In the genomic region with DNA sequence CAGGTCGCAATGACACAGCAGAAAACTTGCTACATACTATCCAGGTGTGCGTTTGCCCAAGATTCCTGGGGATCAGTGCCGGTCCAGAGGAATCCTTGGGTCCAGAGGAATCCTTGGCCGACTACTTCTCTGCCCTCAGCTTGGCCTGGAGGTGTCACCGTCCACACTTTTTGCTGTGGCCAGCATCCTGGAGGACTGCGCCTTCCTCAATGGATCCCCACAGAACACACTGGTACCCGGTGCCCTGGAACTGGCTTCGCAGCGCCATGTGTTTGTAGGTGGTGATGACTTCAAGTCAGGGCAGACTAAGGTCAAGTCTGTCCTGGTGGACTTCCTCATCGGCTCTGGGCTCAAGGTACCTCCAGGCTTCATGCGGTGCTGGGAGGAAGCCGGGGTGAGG, we compare ENCODE assay signal across 14 mouse cellular contexts. TPM values are rescaled to one million over a fixed set of nuclear protein-coding genes. Genes with fewer than 3 reads are reported as not detected.
DNase-seq lines count a peak whose midpoint lies in the region; ATAC-seq lines count a peak whose summit lies in the region.
"Had no signal": no experiment of that assay in that cellular context is flagged by ENCODE, and none has a peak within 500 bp of the region (broad histone marks: within the 10 kb centered on the region; RNA-seq: fewer than 3 reads in every experiment).

No protein-coding gene starts in this region.

- H3K27me3 ChIP-seq in heart, embryonic 12.5 days (replicated peaks) = no peaks in the 10 kb centered on the region
- peaks cover 26% of the 10 kb centered on the region for H3K27me3 ChIP-seq in midbrain, embryonic 13.5 days
- H3K27me3 ChIP-seq in midbrain, embryonic 11.5 days (ENCODE audit: control insufficient read depth, insufficient read depth, low read length) = peaks cover 6% of the 10 kb centered on the region; the same call in 1 of the 2 replicates
- H3K27me3 ChIP-seq in hindbrain, embryonic 15.5 days = no peaks in the 10 kb centered on the region
- H3K27me3 ChIP-seq in neural tube, embryonic 13.5 days = peaks cover 15% of the 10 kb centered on the region

- ATAC-seq in heart, embryonic 12.5 days (ENCODE audit: insufficient number of reproducible peaks, low FRiP score) = no peak
- no peak for ATAC-seq in midbrain, embryonic 13.5 days
- no peak for ATAC-seq in midbrain, embryonic 11.5 days (ENCODE audit: low FRiP score)
- ATAC-seq in hindbrain, embryonic 15.5 days (ENCODE audit: low FRiP score, low read depth) = no peak
- ATAC-seq in neural tube, embryonic 13.5 days (ENCODE audit: low read depth) = no peak
- ATAC-seq: CD4-positive, CD25-positive, alpha-beta regulatory T cell, adult 4 months had no signal

- H3K36me3 ChIP-seq in heart, embryonic 12.5 days = peaks cover 25% of the 10 kb centered on the region
- H3K36me3 ChIP-seq in midbrain, embryonic 13.5 days = peaks cover 31% of the 10 kb centered on the region
- no peaks in the 10 kb centered on the region for H3K36me3 ChIP-seq in midbrain, embryonic 11.5 days (ENCODE audit: control insufficient read depth, insufficient read depth, low read length)
- H3K36me3 ChIP-seq in hindbrain, embryonic 15.5 days = 0 out of 2 replicates have a peak, but pooled peaks cover 6% of the 10 kb centered on the region
- H3K36me3 ChIP-seq in neural tube, embryonic 13.5 days = peaks cover 30% of the 10 kb centered on the region

- H3K9me3 ChIP-seq in heart, embryonic 12.5 days (replicated peaks) = no peaks in the 10 kb centered on the region
- H3K9me3 ChIP-seq in midbrain, embryonic 13.5 days = no peaks in the 10 kb centered on the region
- H3K9me3 ChIP-seq in midbrain, embryonic 11.5 days (ENCODE audit: control insufficient read depth, low read length) = no peaks in the 10 kb centered on the region
- no peaks in the 10 kb centered on the region for H3K9me3 ChIP-seq in hindbrain, embryonic 15.5 days
- H3K9me3 ChIP-seq in neural tube, embryonic 13.5 days = no peaks in the 10 kb centered on the region

- intact Hi-C loops in heart, postnatal 25 days (cut with DNase I) = loop anchor here (10.0 kb wide), 1 partner anchor 51 kb away; no protein-coding TSS in a partner anchor

- no peak overlapping the region for H3K9ac ChIP-seq in heart, embryonic 12.5 days
- no peak overlapping the region for H3K9ac ChIP-seq in midbrain, embryonic 13.5 days (replicated peaks)
- H3K9ac ChIP-seq in midbrain, embryonic 11.5 days (ENCODE audit: low read length) = no peak overlapping the region
- no peak overlapping the region for H3K9ac ChIP-seq in hindbrain, embryonic 15.5 days
- no peak overlapping the region for H3K9ac ChIP-seq in neural tube, embryonic 13.5 days

- H3K27ac ChIP-seq in heart, embryonic 12.5 days (ENCODE audit: poor library complexity, severe bottlenecking) = no peak overlapping the region
- no peak overlapping the region for H3K27ac ChIP-seq in midbrain, embryonic 13.5 days
- no peak overlapping the region for H3K27ac ChIP-seq in midbrain, embryonic 11.5 days (ENCODE audit: low read depth, low read length)
- no peak overlapping the region for H3K27ac ChIP-seq in hindbrain, embryonic 15.5 days (replicated peaks)
- no peak overlapping the region for H3K27ac ChIP-seq in neural tube, embryonic 13.5 days (replicated peaks)
- H3K27ac ChIP-seq: left cerebral cortex, adult 2 months had no signal

- H3K4me3 ChIP-seq in heart, embryonic 12.5 days = peak overlapping the region; percentile 71; the same call in 1 of the 2 replicates
- H3K4me3 ChIP-seq in midbrain, embryonic 13.5 days (replicated peaks) = no peak overlapping the region
- H3K4me3 ChIP-seq in midbrain, embryonic 11.5 days (ENCODE audit: low read depth, low read length) = no peak overlapping the region
- H3K4me3 ChIP-seq in hindbrain, embryonic 15.5 days = no peak overlapping the region
- 0 out of 2 replicates have a peak overlapping the region, but pooled peaks have one; percentile 0 for H3K4me3 ChIP-seq in neural tube, embryonic 13.5 days

- WGBS in heart, embryonic 12.5 days = 93% methylated on average over 12 of the region's 12 CpGs
- WGBS in midbrain, embryonic 13.5 days = 95% methylated on average over 12 of the region's 12 CpGs
- 93% methylated on average over 12 of the region's 12 CpGs for WGBS in midbrain, embryonic 11.5 days
- 92% methylated on average over 12 of the region's 12 CpGs for WGBS in hindbrain, embryonic 15.5 days
- 95% methylated on average over 12 of the region's 12 CpGs for WGBS in neural tube, embryonic 13.5 days

- DNase-seq in heart, postnatal 25 days (ENCODE audit: low spot score) = no peak
- no peak for DNase-seq in midbrain, embryonic 11.5 days (ENCODE audit: low spot score, missing footprints)
- no peak for DNase-seq in adrenal gland, postnatal 25 days
- DNase-seq in embryo, embryonic 10.5 days (ENCODE audit: low spot score) = no peak
- DNase-seq: cerebellum, postnatal 36 days; heart, adult 18-20 months; kidney, adult 11 months; right cerebral cortex, postnatal 14 days had no signal

- H3K4me2 ChIP-seq in heart, embryonic 12.5 days = peak overlapping the region; percentile 98
- H3K4me2 ChIP-seq in midbrain, embryonic 13.5 days (replicated peaks) = peak overlapping the region; percentile 97
- no peak overlapping the region for H3K4me2 ChIP-seq in midbrain, embryonic 11.5 days
- peak overlapping the region; percentile 96; the same call in 1 of the 2 replicates for H3K4me2 ChIP-seq in hindbrain, embryonic 15.5 days
- H3K4me2 ChIP-seq in neural tube, embryonic 13.5 days = peak overlapping the region; percentile 99; the same call in 1 of the 2 replicates

- peaks cover 75% of the 10 kb centered on the region for H3K4me1 ChIP-seq in heart, embryonic 12.5 days (replicated peaks)
- H3K4me1 ChIP-seq in midbrain, embryonic 13.5 days (replicated peaks) = peaks cover 75% of the 10 kb centered on the region
- peaks cover 45% of the 10 kb centered on the region for H3K4me1 ChIP-seq in midbrain, embryonic 11.5 days (ENCODE audit: control insufficient read depth, insufficient read depth, low read length)
- H3K4me1 ChIP-seq in hindbrain, embryonic 15.5 days (replicated peaks) = peaks cover 67% of the 10 kb centered on the region
- peaks cover 76% of the 10 kb centered on the region for H3K4me1 ChIP-seq in neural tube, embryonic 13.5 days (replicated peaks)

RNA-seq across cellular contexts. Expression of a gene that starts 1.6 kb away (rescaled TPM):
- 138 and 142 TPM in 2 replicates for polyA plus RNA-seq in heart, embryonic 12.5 days (2016; fragmentation: Nextera tagmentation; extraction: Ambion mirVana)
- 10 to 100 TPM; 21.5 to 25.1 TPM for total RNA-seq in heart, postnatal 25 days (2021)
- polyA plus RNA-seq in midbrain, embryonic 13.5 days (2015; fragmentation: Nextera tagmentation; extraction: Ambion mirVana) = 119 and 133 TPM in 2 replicates
- 46.1 and 56.0 TPM in 2 replicates for polyA plus RNA-seq in midbrain, embryonic 11.5 days (2014; fragmentation: Nextera tagmentation; extraction: Ambion mirVana)
- polyA plus RNA-seq in hindbrain, embryonic 15.5 days (2015; fragmentation: Nextera tagmentation; extraction: Ambion mirVana) = 146 and 152 TPM in 2 replicates
- polyA plus RNA-seq in neural tube, embryonic 13.5 days (2015; fragmentation: Nextera tagmentation; extraction: Ambion mirVana) = 113 and 115 TPM in 2 replicates
- total RNA-seq in adrenal gland, postnatal 25 days (2021) = 89.7 and 101 TPM in 2 replicates

RNA-seq across cellular contexts. Expression of a gene that starts 12.9 kb away (rescaled TPM):
- polyA plus RNA-seq in heart, embryonic 12.5 days (2016; fragmentation: Nextera tagmentation; extraction: Ambion mirVana) = 76.0 and 78.6 TPM in 2 replicates
- total RNA-seq in heart, postnatal 25 days (2021) = 10 to 100 TPM; 37.0 to 37.7 TPM
- 123 and 129 TPM in 2 replicates for polyA plus RNA-seq in midbrain, embryonic 13.5 days (2015; fragmentation: Nextera tagmentation; extraction: Ambion mirVana)
- polyA plus RNA-seq in midbrain, embryonic 11.5 days (2014; fragmentation: Nextera tagmentation; extraction: Ambion mirVana) = 87.8 and 96.9 TPM in 2 replicates
- 150 and 172 TPM in 2 replicates for polyA plus RNA-seq in hindbrain, embryonic 15.5 days (2015; fragmentation: Nextera tagmentation; extraction: Ambion mirVana)
- polyA plus RNA-seq in neural tube, embryonic 13.5 days (2015; fragmentation: Nextera tagmentation; extraction: Ambion mirVana) = 117 and 141 TPM in 2 replicates
- 82.0 and 88.2 TPM in 2 replicates for total RNA-seq in adrenal gland, postnatal 25 days (2021)

RNA-seq across cellular contexts. Expression of a gene that starts 20.1 kb away (rescaled TPM):
- polyA plus RNA-seq in heart, embryonic 12.5 days (2016; fragmentation: Nextera tagmentation; extraction: Ambion mirVana) = 0.65 and 0.71 TPM in 2 replicates
- total RNA-seq in heart, postnatal 25 days (2021) = 1 to 10 TPM; 1.4 to 1.5 TPM
- polyA plus RNA-seq in midbrain, embryonic 13.5 days (2015; fragmentation: Nextera tagmentation; extraction: Ambion mirVana) = 1.1 and 1.2 TPM in 2 replicates
- polyA plus RNA-seq in midbrain, embryonic 11.5 days (2014; fragmentation: Nextera tagmentation; extraction: Ambion mirVana) = 1.2 and 1.3 TPM in 2 replicates
- polyA plus RNA-seq in hindbrain, embryonic 15.5 days (2015; fragmentation: Nextera tagmentation; extraction: Ambion mirVana) = 1.1 and 2.2 TPM in 2 replicates
- 1.5 and 1.8 TPM in 2 replicates for polyA plus RNA-seq in neural tube, embryonic 13.5 days (2015; fragmentation: Nextera tagmentation; extraction: Ambion mirVana)
- 1.0 and 2.2 TPM in 2 replicates for total RNA-seq in adrenal gland, postnatal 25 days (2021)

RNA-seq across cellular contexts. Expression of a gene that starts 36.4 kb away (rescaled TPM):
- polyA plus RNA-seq in heart, embryonic 12.5 days (2016; fragmentation: Nextera tagmentation; extraction: Ambion mirVana) = 1.0 and 1.1 TPM in 2 replicates
- under 1 TPM; 0.56 to 0.73 TPM for total RNA-seq in heart, postnatal 25 days (2021)
- polyA plus RNA-seq in midbrain, embryonic 13.5 days (2015; fragmentation: Nextera tagmentation; extraction: Ambion mirVana) = 0.30 TPM in 1 of 2 replicates, not detected in the other
- 0.10 and 0.11 TPM in 2 replicates for polyA plus RNA-seq in midbrain, embryonic 11.5 days (2014; fragmentation: Nextera tagmentation; extraction: Ambion mirVana)
- polyA plus RNA-seq in hindbrain, embryonic 15.5 days (2015; fragmentation: Nextera tagmentation; extraction: Ambion mirVana) = 0.25 and 0.30 TPM in 2 replicates
- not detected in 2 replicates for polyA plus RNA-seq in neural tube, embryonic 13.5 days (2015; fragmentation: Nextera tagmentation; extraction: Ambion mirVana)
- 2.2 and 5.7 TPM in 2 replicates for total RNA-seq in adrenal gland, postnatal 25 days (2021)
- total RNA-seq: left cerebral cortex, adult 2 months had no signal
- polyA plus RNA-seq: CD4-positive, CD25-positive, alpha-beta regulatory T cell, adult 4 months had no signal

RNA-seq across cellular contexts. Expression of a gene that starts 56.6 kb away (rescaled TPM):
- polyA plus RNA-seq in heart, embryonic 12.5 days (2016; fragmentation: Nextera tagmentation; extraction: Ambion mirVana) = 13.5 and 14.7 TPM in 2 replicates
- 10 to 100 TPM; 11.7 to 13.3 TPM for total RNA-seq in heart, postnatal 25 days (2021)
- 17.8 and 18.0 TPM in 2 replicates for polyA plus RNA-seq in midbrain, embryonic 13.5 days (2015; fragmentation: Nextera tagmentation; extraction: Ambion mirVana)
- polyA plus RNA-seq in midbrain, embryonic 11.5 days (2014; fragmentation: Nextera tagmentation; extraction: Ambion mirVana) = 13.0 TPM in 2 replicates
- 15.1 and 20.9 TPM in 2 replicates for polyA plus RNA-seq in hindbrain, embryonic 15.5 days (2015; fragmentation: Nextera tagmentation; extraction: Ambion mirVana)
- polyA plus RNA-seq in neural tube, embryonic 13.5 days (2015; fragmentation: Nextera tagmentation; extraction: Ambion mirVana) = 15.6 and 16.5 TPM in 2 replicates
- 24.3 and 29.8 TPM in 2 replicates for total RNA-seq in adrenal gland, postnatal 25 days (2021)

Comparison
In these comparisons a context has a peak if more than half of its experiments do, and no peak if none do; other contexts are left out.
1. H3K4me3 ChIP-seq: peak in heart, embryonic 12.5 days (single experiment) and neural tube, embryonic 13.5 days (single experiment); none in midbrain, embryonic 13.5 days (single experiment), midbrain, embryonic 11.5 days (single experiment) and hindbrain, embryonic 15.5 days (single experiment).